ENCODE assay signal across 16 mouse cellular contexts in the genomic region with DNA sequence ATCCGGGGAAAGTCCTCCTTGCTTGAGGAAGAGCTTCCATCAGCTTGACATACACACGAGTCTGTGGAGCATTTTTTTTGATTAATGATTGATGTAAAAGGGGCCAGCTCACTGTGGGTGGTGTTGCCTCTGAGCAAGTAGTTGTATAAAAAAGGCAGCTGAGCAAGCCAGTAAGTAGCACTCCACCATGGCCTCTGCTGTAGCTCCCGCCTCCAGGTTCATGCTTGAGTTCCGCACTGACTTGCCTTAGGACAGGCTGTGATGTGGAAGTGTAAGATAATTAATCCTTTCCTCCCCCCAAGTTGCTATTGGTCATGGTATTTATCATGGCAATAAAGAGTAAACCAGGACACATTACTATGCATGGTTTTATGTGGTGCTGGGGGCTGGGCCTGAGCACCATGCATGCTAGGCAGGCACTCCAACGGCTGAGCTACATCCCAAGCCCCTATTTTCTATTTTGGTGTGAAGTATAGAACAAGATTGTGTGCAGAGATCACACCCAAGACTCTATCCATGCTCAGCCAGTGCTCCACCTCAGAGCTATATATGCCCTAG.
DNase-seq lines count a peak whose midpoint lies in the region; ATAC-seq and TF ChIP-seq lines count a peak whose summit lies in the region.
"Had no signal": no experiment of that assay in that cellular context is flagged by ENCODE, and none has a peak within 500 bp of the region (broad histone marks: within the 10 kb centered on the region; RNA-seq: fewer than 3 reads in every experiment).

No protein-coding gene starts in this region.

- no peaks in the 10 kb centered on the region for H3K9me3 ChIP-seq in kidney, postnatal 0 days (replicated peaks; ENCODE audit: low read length)
- H3K9me3 ChIP-seq in hindbrain, embryonic 15.5 days, result no peaks in the 10 kb centered on the region
- no peaks in the 10 kb centered on the region for H3K9me3 ChIP-seq in neural tube, embryonic 14.5 days (ENCODE audit: control insufficient read depth, low read length)
- H3K9me3 ChIP-seq: heart, embryonic 12.5 days; stomach, embryonic 15.5 days had no signal

- peak; percentile 71 for ATAC-seq in kidney, postnatal 0 days (replicated peaks; ENCODE audit: low FRiP score, low read depth)
- ATAC-seq in hindbrain, embryonic 15.5 days (ENCODE audit: low FRiP score, low read depth), result peak; percentile 20; the same call in 1 of the 2 replicates
- peak; percentile 57; the same call in 1 of the 2 replicates for ATAC-seq in neural tube, embryonic 14.5 days (ENCODE audit: low read depth)

- H3K36me3 ChIP-seq in kidney, postnatal 0 days (ENCODE audit: insufficient read depth, low read length), result no peaks in the 10 kb centered on the region
- no peaks in the 10 kb centered on the region for H3K36me3 ChIP-seq in spleen, adult 2 months (ENCODE audit: control insufficient read depth, insufficient read depth, low read length)
- no peaks in the 10 kb centered on the region for H3K36me3 ChIP-seq in hindbrain, embryonic 15.5 days
- H3K36me3 ChIP-seq in neural tube, embryonic 14.5 days (ENCODE audit: control insufficient read depth, insufficient read depth, low read length), result no peaks in the 10 kb centered on the region
- H3K36me3 ChIP-seq: heart, embryonic 12.5 days; stomach, embryonic 15.5 days had no signal

- no peak overlapping the region for H3K9ac ChIP-seq in kidney, postnatal 0 days (ENCODE audit: low read depth, low read length)
- no peak overlapping the region for H3K9ac ChIP-seq in hindbrain, embryonic 15.5 days
- H3K9ac ChIP-seq in neural tube, embryonic 14.5 days (replicated peaks; ENCODE audit: low read depth, low read length), result no peak overlapping the region
- H3K9ac ChIP-seq: heart, embryonic 12.5 days; stomach, embryonic 15.5 days had no signal

- TF ChIP-seq CTCF in kidney, postnatal 0 days (IDR thresholded peaks at IDR 0.05; ENCODE audit: low read depth), result no peak
- no peak for TF ChIP-seq CTCF in spleen, adult 2 months (IDR thresholded peaks at IDR 0.05; ENCODE audit: extremely low read depth, insufficient read depth, insufficient read length, insufficient replicate concordance)

- H3K27me3 ChIP-seq in kidney, postnatal 0 days (ENCODE audit: insufficient read depth, low read length), result no peaks in the 10 kb centered on the region
- no peaks in the 10 kb centered on the region for H3K27me3 ChIP-seq in spleen, adult 2 months (ENCODE audit: control insufficient read depth, insufficient read depth, low read length)
- H3K27me3 ChIP-seq in hindbrain, embryonic 15.5 days, result no peaks in the 10 kb centered on the region
- no peaks in the 10 kb centered on the region for H3K27me3 ChIP-seq in neural tube, embryonic 14.5 days (ENCODE audit: control insufficient read depth, insufficient read depth, low read length)
- H3K27me3 ChIP-seq: CH12.LX; heart, embryonic 12.5 days; stomach, embryonic 15.5 days had no signal

- peaks cover 31% of the 10 kb centered on the region for H3K4me1 ChIP-seq in kidney, postnatal 0 days (replicated peaks; ENCODE audit: insufficient read depth, low read length)
- H3K4me1 ChIP-seq in spleen, adult 2 months (ENCODE audit: control insufficient read depth, insufficient read depth, insufficient read length), result peaks cover 32% of the 10 kb centered on the region
- peaks cover 13% of the 10 kb centered on the region for H3K4me1 ChIP-seq in hindbrain, embryonic 15.5 days (replicated peaks)
- H3K4me1 ChIP-seq in neural tube, embryonic 14.5 days (ENCODE audit: control insufficient read depth, insufficient read depth, low read length), result no peaks in the 10 kb centered on the region

- H3K27ac ChIP-seq in kidney, postnatal 0 days, result peak overlapping the region; percentile 47
- peak overlapping the region; percentile 36 for H3K27ac ChIP-seq in spleen, adult 2 months (ENCODE audit: insufficient read depth, low read length)
- no peak overlapping the region for H3K27ac ChIP-seq in hindbrain, embryonic 15.5 days (replicated peaks)
- H3K27ac ChIP-seq in neural tube, embryonic 14.5 days (ENCODE audit: low read depth, low read length), result no peak overlapping the region
- H3K27ac ChIP-seq: stomach, embryonic 15.5 days had no signal

- TF ChIP-seq POLR2A in spleen, adult 2 months (IDR thresholded peaks at IDR 0.05; ENCODE audit: low read depth, low read length), result no peak

- no peak overlapping the region for H3K4me3 ChIP-seq in kidney, postnatal 0 days (replicated peaks; ENCODE audit: low read depth, low read length)
- no peak overlapping the region for H3K4me3 ChIP-seq in spleen, adult 2 months (ENCODE audit: extremely low read depth, insufficient read depth, insufficient read length)
- no peak overlapping the region for H3K4me3 ChIP-seq in hindbrain, embryonic 15.5 days
- H3K4me3 ChIP-seq in neural tube, embryonic 14.5 days (ENCODE audit: low read depth, low read length), result no peak overlapping the region
- H3K4me3 ChIP-seq: heart, embryonic 12.5 days; stomach, embryonic 15.5 days had no signal

- WGBS in kidney, postnatal 0 days, result 24% methylated on average over 5 of the region's 5 CpGs
- 66% methylated on average over 5 of the region's 5 CpGs for WGBS in spleen, adult 2 months
- 46% methylated on average over 5 of the region's 5 CpGs for WGBS in hindbrain, embryonic 15.5 days
- 36% methylated on average over 5 of the region's 5 CpGs for WGBS in neural tube, embryonic 14.5 days

- peak; percentile 61 for DNase-seq in kidney, postnatal 0 days (ENCODE audit: low spot score)
- DNase-seq in kidney, adult 11 months, result no peak
- DNase-seq in spleen, adult 2 months (ENCODE audit: low read depth in 1 of 2, low spot score in 2 of 2), result no peak
- no peak for DNase-seq in spleen, postnatal 36 days (ENCODE audit: low spot score in 2 of 2)
- no peak for DNase-seq in testis, postnatal 14 days (ENCODE audit: low spot score)
- DNase-seq: cerebellum, postnatal 25 days; gastrocnemius, postnatal 25 days; heart, postnatal 36 days; lung, adult 2 months; lung, postnatal 4 days; midbrain, embryonic 14.5 days had no signal

- H3K4me2 ChIP-seq in kidney, postnatal 0 days (ENCODE audit: low read length), result no peak overlapping the region
- no peak overlapping the region for H3K4me2 ChIP-seq in hindbrain, embryonic 15.5 days
- H3K4me2 ChIP-seq in neural tube, embryonic 14.5 days (ENCODE audit: low read depth, low read length), result no peak overlapping the region
- H3K4me2 ChIP-seq: heart, embryonic 12.5 days; stomach, embryonic 15.5 days had no signal

Comparison
In these comparisons a context has a peak if more than half of its experiments do, and no peak if none do; other contexts are left out.
1. ATAC-seq: peak in every context shown above with its lines; median percentile 71 in kidney, postnatal 0 days; 57 in neural tube, embryonic 14.5 days; 20 in hindbrain, embryonic 15.5 days.
2. H3K27ac ChIP-seq: peak in kidney, postnatal 0 days (single experiment) and spleen, adult 2 months (single experiment); none in hindbrain, embryonic 15.5 days (single experiment) and neural tube, embryonic 14.5 days (single experiment).